Mouse (Mus musculus) heart, adult 9 months (tissue): ENCODE measurements around the gene Lyve1.
"Not testable (repeated sequence)": the region's sequence is repeated elsewhere in the genome, so short reads cannot be mapped to it uniquely, and the experiment has no call there.

Experiments used
- DNase-seq, 2 experiments: peaks; one replicate each; pipeline ENCODE4 v3.0.0; 2022; ENCODE audit warnings: low spot score in 2 of 2

Lyve1 gene

DNA sequence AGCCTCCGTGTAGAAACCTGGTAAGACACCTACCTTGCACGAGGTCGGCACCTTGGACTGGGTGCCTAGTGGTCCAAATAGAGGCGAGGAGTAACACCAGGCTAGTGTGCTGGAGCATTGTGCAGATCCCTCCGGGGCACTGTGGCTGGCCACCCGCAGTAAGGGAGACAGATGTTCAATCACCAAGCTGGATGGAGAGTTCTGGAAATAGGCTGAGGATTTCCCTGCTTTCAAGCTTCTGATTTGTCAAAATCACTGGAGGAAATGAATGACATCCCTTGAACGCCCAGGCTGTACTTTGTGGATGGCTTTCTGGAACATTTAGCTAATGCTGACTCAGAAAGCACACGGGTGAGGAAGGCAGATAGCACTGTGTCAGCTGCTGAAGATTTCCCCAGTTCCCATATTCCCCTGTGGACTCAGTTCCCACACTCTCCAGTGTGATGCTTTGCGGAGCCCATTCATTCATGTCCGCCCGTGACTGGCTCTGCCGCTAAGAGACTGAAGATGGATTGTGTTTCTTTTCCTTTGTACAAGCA, at the start of gene Lyve1:
Lyve1 (minus strand) TSS at position 489 of the 539 bp plus-strand sequence.
- DNase-seq, result peak; percentile 38 to 60

DNA sequence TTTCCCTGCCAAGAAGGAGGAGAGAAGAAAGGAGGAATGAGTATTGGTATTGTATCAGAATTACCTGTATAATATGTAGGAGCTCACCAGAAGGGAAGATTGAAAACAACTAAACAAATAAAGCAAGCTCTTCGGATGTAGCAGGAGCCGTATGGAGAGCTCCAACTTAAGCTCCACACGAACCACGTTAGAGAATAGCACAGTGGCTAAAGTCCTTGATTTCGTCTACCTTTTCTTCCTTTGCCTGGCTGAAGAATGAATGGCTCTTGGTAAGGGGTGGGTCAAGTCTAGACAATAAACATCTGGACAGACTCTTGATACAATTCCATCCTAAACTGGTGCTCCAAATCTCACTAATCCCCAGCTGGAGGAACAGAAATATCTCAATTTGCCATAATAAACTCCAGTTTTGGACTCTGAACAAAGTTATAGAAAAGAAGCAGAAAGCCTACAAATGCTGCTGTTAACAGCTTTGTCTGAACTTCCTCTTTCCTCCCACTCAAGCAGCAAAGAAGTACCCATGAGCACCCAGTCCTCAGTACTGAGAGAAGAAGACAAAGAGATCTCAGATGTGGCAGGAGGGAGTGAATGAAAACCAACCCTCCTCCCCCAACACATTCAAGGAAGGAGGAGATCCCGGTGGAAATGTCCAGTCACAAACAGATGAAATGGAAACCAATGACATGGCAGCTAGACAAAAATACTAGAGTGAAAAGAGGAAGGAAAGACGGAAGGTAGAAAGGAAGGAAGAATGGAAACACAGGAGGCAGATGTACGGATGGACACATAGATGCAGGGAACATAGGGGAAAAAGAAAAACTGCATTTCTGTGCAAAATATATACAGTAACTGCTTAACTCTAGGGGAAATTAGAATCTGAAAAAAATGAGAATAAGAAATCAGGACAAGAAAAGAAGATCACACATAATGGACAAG, 45.4 kb upstream of the Lyve1 start:
- DNase-seq, result no peak

DNA sequence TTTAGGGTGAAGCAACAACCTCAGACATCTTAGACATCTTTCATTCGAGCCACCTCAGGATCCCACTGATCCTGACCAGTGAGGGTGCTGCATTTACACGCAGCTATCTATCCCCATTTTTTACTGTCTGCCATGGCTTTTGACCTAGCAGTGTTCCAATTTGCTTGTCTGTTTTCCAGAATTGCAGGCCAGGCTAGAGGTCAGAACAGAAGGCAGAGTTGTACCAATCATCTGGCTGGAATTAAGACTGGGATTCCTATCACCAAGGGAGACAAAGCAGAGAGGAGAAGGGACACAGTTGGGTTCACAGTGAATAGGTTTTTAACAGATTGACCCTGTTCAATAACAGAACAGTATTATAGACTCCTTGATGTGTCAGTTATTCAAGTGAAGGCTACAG, 43.5 kb upstream of the Lyve1 start:
- no peak for DNase-seq

- peak; percentile 52 to 56 for DNase-seq
Measured at GRCm38 (mm10) chr7:110903226-110903625, 40.2 kb upstream of the Lyve1 start.

GRCm38 (mm10) chr7:110897202-110897601, 34.2 kb upstream of the Lyve1 start:
- no peak for DNase-seq

- no peak for DNase-seq
Measured at GRCm38 (mm10) chr7:110896453-110896852, 33.4 kb upstream of the Lyve1 start.

GRCm38 (mm10) chr7:110895772-110896171, 32.7 kb upstream of the Lyve1 start:
- DNase-seq, result not testable (repeated sequence)

DNA sequence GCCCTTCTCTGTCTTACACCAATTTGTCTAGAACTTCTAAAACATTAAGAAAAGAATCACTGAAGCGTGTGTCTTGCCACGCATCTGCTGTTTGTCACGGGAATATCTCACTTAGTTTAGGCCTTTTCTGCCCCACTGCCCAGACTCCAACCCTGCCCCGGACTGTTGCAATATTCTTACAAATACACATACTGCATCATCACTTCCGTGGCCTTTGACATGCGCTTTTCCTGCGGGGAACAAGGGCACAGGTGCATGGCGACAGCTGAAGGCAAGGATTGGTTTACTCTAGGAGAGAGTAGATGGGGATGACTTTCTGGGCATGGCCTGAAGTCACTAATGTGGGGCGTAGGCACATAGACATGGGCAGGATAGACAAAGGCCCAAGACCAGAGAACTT, 31.6 kb upstream of the Lyve1 start:
- DNase-seq, result no peak

DNA sequence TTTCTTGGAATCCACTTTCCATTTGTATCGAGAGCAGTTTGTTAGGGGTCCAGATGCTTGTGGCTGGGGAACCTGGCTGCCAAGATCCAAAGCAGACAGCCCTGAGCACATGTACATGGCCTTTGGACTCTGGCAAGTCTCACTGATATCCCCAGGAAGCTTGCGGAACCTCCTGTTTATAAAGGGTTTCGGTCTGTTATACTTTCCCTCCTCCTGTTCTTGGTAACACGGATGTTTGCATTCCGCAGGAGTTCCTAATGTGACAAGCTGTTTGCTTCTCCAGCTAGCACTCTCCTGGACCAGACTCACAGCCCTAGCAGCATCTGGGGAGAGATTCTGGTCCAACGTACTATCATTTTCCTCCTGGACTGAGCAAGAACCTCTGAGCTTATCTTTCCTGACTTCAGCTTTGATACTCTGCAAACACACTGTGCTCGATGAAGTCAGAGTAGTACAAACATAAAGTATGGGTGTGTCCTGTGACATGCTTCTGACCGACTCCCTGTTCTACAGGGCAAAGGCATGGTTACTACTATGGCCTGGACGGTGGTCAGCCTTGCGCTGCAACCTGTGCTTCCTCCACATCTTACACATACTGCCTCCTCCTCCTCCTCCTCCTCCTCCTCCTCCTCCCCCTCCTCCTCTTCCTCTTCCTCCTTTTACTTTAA, 31.0 kb upstream of the Lyve1 start:
- DNase-seq, result peak; percentile 34

GRCm38 (mm10) chr7:110891501-110891986, 28.5 kb upstream of the Lyve1 start:
- DNase-seq, result peak; percentile 77

GRCm38 (mm10) chr7:110881746-110882333, 18.8 kb upstream of the Lyve1 start:
- peak in 1 of 2 experiments; percentile 26 for DNase-seq

DNA sequence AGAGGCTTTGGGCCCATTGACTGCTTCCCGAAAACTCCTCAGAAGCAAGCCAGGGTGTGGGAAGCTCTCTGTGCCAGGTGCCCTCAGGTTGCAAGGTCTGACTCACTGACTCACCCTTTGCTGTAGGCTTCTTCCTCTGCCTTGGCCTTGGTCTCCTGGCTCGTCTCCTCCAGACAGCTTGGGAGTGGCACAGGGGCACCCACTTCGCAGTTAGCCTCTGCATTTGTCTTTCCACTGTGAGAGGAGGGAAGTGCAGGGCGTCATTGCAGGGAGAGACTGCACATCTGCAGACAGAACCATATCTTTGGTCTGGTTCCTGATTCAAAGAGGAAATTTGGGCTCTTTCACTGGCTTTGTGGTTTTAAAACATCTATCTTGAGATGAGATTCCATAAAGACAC, 15.0 kb upstream of the Lyve1 start:
- no peak for DNase-seq

GRCm38 (mm10) chr7:110876965-110877364, 13.9 kb upstream of the Lyve1 start:
- peak; percentile 22 to 31 for DNase-seq

- DNase-seq, result no peak
Measured at GRCm38 (mm10) chr7:110868807-110869206, 5.8 kb upstream of the Lyve1 start.

GRCm38 (mm10) chr7:110867116-110867515, 4.1 kb upstream of the Lyve1 start:
- no peak for DNase-seq

GRCm38 (mm10) chr7:110866021-110866420, 3.0 kb upstream of the Lyve1 start:
- no peak for DNase-seq

DNA sequence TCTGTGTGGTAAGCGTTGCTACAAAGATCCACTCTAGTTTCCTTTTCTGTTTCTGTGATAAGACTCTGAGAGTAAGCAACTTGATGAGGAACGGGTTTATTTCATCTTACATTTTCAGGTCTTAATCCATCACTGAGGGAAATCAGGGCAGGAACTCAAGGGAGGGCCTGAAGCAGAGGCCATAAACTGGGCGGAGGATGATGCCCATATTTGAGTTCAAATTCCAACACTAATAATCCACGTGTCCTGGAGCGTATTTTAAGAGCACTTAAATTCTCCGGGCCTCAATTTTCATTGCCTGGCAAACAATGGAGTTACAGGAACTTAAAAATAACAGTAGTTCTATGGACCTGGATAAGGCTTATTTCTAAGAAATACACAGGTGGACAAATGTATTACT, 2.5 kb upstream of the Lyve1 start:
- no peak for DNase-seq

DNA sequence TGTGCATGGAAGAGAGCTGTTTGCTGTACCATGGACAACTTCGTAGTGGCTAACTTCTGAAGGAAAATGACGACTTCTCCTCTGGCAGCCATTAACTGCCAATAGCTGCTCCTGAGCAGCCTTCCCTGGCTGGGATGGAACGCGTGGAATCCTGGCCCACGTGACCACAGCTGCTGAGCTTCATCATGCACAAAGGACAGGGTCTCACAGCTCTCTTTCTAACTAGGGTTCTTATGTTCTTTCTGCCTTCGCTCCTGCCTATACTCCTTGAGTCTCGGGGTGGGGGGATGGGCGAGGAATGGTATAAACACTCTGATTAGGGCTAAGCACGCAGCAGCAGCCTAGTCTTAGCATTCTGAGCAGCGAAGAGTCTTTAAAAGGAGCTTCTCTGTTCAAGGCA, 2.0 kb upstream of the Lyve1 start:
- DNase-seq, result no peak

GRCm38 (mm10) chr7:110860129-110860528, 2.9 kb downstream of the Lyve1 start:
- peak; percentile 30 to 41 for DNase-seq

DNA sequence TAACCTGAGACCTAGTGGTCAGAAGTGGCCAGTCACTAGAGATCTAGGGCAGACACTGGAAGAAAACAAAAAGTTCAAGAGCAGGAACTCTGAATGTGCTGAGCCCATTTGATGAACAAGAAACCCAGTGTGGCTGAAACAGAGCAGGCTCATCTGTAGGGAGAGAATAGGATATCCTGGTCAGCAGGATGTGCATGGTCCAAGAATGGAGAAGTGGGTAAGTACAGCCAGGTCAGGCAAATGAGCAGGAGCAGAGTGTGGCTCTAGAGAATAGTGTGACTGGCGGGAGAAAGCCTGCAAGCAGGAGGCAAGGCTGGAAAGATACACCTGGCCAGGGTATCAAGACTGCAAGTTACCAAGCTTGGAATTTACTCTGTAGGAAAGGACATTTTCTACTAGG, 7.4 kb downstream of the Lyve1 start:
- DNase-seq, result no peak

- no peak for DNase-seq
Measured at GRCm38 (mm10) chr7:110854927-110855546, 8.0 kb downstream of the Lyve1 start.

DNA sequence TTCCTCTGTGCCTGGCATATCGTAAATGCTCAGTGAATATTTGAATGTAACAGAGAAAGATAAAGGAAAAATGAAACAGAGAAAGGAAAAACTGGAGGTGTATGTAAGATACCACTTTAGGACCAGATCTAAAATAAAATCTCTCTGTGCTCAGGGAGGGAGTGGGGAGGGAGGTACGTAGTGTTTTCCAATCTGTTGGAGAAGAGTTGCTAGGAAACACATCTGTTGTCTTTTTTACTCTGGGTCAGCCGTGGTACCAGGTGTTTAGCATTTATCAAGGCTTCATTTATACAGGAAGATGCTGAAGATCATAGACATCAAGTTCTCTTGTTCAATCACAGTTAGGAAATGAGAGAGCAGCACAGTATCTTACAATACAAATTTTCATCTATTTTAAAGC, 8.5 kb downstream of the Lyve1 start:
- DNase-seq, result no peak
